Comparison of ENCODE assay signal across 21 mouse cellular contexts in the genomic region with DNA sequence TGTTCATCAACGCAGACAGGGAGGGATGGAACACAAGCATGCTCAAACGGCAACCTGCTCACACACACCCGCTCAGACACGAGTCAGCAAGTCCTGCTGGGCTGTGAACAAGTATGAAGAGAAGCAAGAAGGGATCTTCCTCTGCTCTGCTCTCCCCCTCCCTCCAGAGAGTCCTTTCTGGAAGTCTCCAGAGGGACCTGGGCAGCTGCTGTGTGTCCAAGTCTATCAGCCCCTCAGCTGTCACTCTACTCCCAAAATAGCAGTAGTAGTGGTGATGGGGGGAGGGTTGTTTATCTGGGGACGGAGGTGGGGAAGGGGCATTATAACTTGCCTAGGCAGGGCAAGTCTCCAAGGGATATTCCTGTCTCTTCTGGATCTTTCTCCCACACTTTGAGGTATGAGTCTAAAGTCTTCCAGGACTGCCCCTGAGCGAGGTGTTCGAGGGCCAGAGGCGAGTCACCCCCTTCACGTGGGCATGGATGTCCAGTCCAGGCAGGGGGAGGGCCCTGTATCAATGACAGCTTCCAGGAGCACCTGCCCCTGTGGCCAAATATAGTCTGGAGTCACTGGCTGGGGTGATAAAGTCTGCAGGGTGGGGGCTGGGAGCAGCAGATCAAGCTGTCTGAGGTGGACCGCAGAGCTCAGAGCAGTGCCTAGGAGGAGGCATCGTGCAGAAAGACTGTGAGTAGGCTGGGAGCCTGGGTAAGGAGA. TPM values are rescaled to one million over a fixed set of nuclear protein-coding genes. Genes with fewer than 3 reads are reported as not detected.
DNase-seq lines count a peak whose midpoint lies in the region; ATAC-seq and TF ChIP-seq lines count a peak whose summit lies in the region.
"Had no signal": no experiment of that assay in that cellular context is flagged by ENCODE, and none has a peak within 500 bp of the region (broad histone marks: within the 10 kb centered on the region; RNA-seq: fewer than 3 reads in every experiment).

No protein-coding gene starts in this region.

- no peak for ATAC-seq in liver, postnatal 0 days
- ATAC-seq: CD4-positive, CD25-positive, alpha-beta regulatory T cell, adult 4 months; forebrain, postnatal 0 days had no signal

- peaks cover 31% of the 10 kb centered on the region for H3K36me3 ChIP-seq in heart, embryonic 10.5 days
- no peaks in the 10 kb centered on the region for H3K36me3 ChIP-seq in liver, postnatal 0 days (replicated peaks; ENCODE audit: insufficient read depth, low read length)

- peak overlapping the region; percentile 94 for H3K27ac ChIP-seq in heart, embryonic 10.5 days
- H3K27ac ChIP-seq in liver, postnatal 0 days (ENCODE audit: low read depth) = no peak overlapping the region
- H3K27ac ChIP-seq: limb, embryonic 12.5 days; neural tube, embryonic 15.5 days; stomach, embryonic 15.5 days had no signal

- no peak overlapping the region for H3K9ac ChIP-seq in liver, postnatal 0 days (replicated peaks)
- H3K9ac ChIP-seq: forebrain, postnatal 0 days; limb, embryonic 12.5 days; lung, embryonic 14.5 days; neural tube, embryonic 15.5 days; stomach, embryonic 15.5 days had no signal

- WGBS in heart, embryonic 10.5 days = 22% methylated on average over 11 of the region's 11 CpGs
- 68% methylated on average over 11 of the region's 11 CpGs for WGBS in liver, postnatal 0 days (ENCODE audit: insufficient replicate concordance)

- peak; percentile 90 for DNase-seq in gastrocnemius, adult 18-20 months (ENCODE audit: low spot score)
- DNase-seq in gastrocnemius, postnatal 10 days = peak; percentile 53
- DNase-seq in heart, embryonic 10.5 days (ENCODE audit: low spot score) = peak; percentile 94
- DNase-seq in heart, postnatal 14 days = peak; percentile 65 to 70
- no peak for DNase-seq in thymus, postnatal 10 days (ENCODE audit: low spot score in 2 of 2)
- DNase-seq in cerebellum, adult 11-12 months = no peak
- no peak for DNase-seq in liver, postnatal 0 days
- DNase-seq: adrenal gland, adult 8-10 months; cerebellum, adult 9-11 months; forebrain, postnatal 0 days; kidney, adult 8-10 months; lung, embryonic 14.5 days; retina, postnatal 1 day had no signal

- no peak for TF ChIP-seq EP300 in liver, postnatal 0 days (IDR thresholded peaks at IDR 0.05; ENCODE audit: low read depth)

- H3K4me3 ChIP-seq in heart, embryonic 10.5 days = peak overlapping the region; percentile 64
- H3K4me3 ChIP-seq in liver, postnatal 0 days (ENCODE audit: low read depth, low read length) = no peak overlapping the region
- H3K4me3 ChIP-seq: limb, embryonic 12.5 days; neural tube, embryonic 15.5 days; stomach, embryonic 15.5 days had no signal

- H3K4me1 ChIP-seq in heart, embryonic 10.5 days = peaks cover 64% of the 10 kb centered on the region
- peaks cover 8% of the 10 kb centered on the region for H3K4me1 ChIP-seq in liver, postnatal 0 days (ENCODE audit: insufficient read depth)

- intact Hi-C loops in heart, postnatal 14 days (cut with DNase I) = no loop called here

- TF ChIP-seq CTCF in liver, postnatal 0 days (IDR thresholded peaks at IDR 0.05; ENCODE audit: low read depth) = no peak

- no peak overlapping the region for H3K4me2 ChIP-seq in liver, postnatal 0 days (ENCODE audit: low read depth, low read length)
- H3K4me2 ChIP-seq: limb, embryonic 12.5 days; lung, embryonic 14.5 days; neural tube, embryonic 15.5 days; stomach, embryonic 15.5 days had no signal

- no peaks in the 10 kb centered on the region for H3K9me3 ChIP-seq in heart, embryonic 10.5 days
- no peaks in the 10 kb centered on the region for H3K9me3 ChIP-seq in liver, postnatal 0 days (ENCODE audit: low read length)
- H3K9me3 ChIP-seq: limb, embryonic 12.5 days; neural tube, embryonic 15.5 days; stomach, embryonic 15.5 days had no signal

- H3K27me3 ChIP-seq in heart, embryonic 10.5 days (ENCODE audit: insufficient read depth, poor library complexity, severe bottlenecking) = no peaks in the 10 kb centered on the region
- 0 out of 2 replicates have a peak, but pooled peaks cover 3% of the 10 kb centered on the region for H3K27me3 ChIP-seq in liver, postnatal 0 days (ENCODE audit: insufficient read depth, low read length)
- H3K27me3 ChIP-seq: stomach, embryonic 15.5 days had no signal

RNA-seq across cellular contexts. Expression of gene Unc45b, which starts 0.5 kb away (rescaled TPM):
- total RNA-seq in gastrocnemius, adult 18-20 months (2021) = 100 to 1,000 TPM; 186 to 189 TPM
- total RNA-seq in gastrocnemius, postnatal 10 days (2021) = 100 to 1,000 TPM; 101 to 115 TPM
- 185 and 294 TPM in 2 replicates for polyA plus RNA-seq in heart, embryonic 10.5 days (2016; fragmentation: Nextera tagmentation; extraction: Ambion mirVana)
- 100 to 1,000 TPM; 162 to 164 TPM for total RNA-seq in heart, postnatal 14 days (2021)
- 1.6 TPM in 2 replicates for polyA plus RNA-seq in liver, postnatal 0 days (2015; fragmentation: Nextera tagmentation; extraction: Ambion mirVana)
- total RNA-seq: granulocyte monocyte progenitor cell, adult 5-6 weeks; monocyte, adult 5-6 weeks had no signal

RNA-seq across cellular contexts. Expression of gene Nle1, which starts 2.6 kb away (rescaled TPM):
- total RNA-seq in gastrocnemius, adult 18-20 months (2021) = 10 to 100 TPM; 10.4 to 13.9 TPM
- 10 to 100 TPM; 11.1 to 18.7 TPM for total RNA-seq in gastrocnemius, postnatal 10 days (2021)
- 29.1 and 37.7 TPM in 2 replicates for polyA plus RNA-seq in heart, embryonic 10.5 days (2016; fragmentation: Nextera tagmentation; extraction: Ambion mirVana)
- total RNA-seq in heart, postnatal 14 days (2021) = 10 to 100 TPM; 12.6 to 12.7 TPM
- 9.1 and 9.2 TPM in 2 replicates for polyA plus RNA-seq in liver, postnatal 0 days (2015; fragmentation: Nextera tagmentation; extraction: Ambion mirVana)

RNA-seq across cellular contexts. Expression of gene Fndc8, which starts 18.9 kb away (rescaled TPM):
- total RNA-seq in gastrocnemius, adult 18-20 months (2021) = not detected
- total RNA-seq in gastrocnemius, postnatal 10 days (2021) = not detected
- polyA plus RNA-seq in heart, embryonic 10.5 days (2016; fragmentation: Nextera tagmentation; extraction: Ambion mirVana) = 0.06 and 0.11 TPM in 2 replicates
- not detected for total RNA-seq in heart, postnatal 14 days (2021)
- polyA plus RNA-seq in liver, postnatal 0 days (2015; fragmentation: Nextera tagmentation; extraction: Ambion mirVana) = 0.28 and 0.30 TPM in 2 replicates
- total RNA-seq: forebrain, postnatal 0 days; granulocyte monocyte progenitor cell, adult 5-6 weeks; layer of hippocampus, adult 18-20 months; left cerebral cortex, adult 18-20 months; monocyte, adult 5-6 weeks had no signal
- polyA plus RNA-seq: lung, embryonic 14.5 days had no signal

RNA-seq across cellular contexts. Expression of gene Rad51d, which starts 20.4 kb away (rescaled TPM):
- total RNA-seq in gastrocnemius, adult 18-20 months (2021) = 1 to 10 TPM; 2.9 to 4.7 TPM
- total RNA-seq in gastrocnemius, postnatal 10 days (2021) = 1 to 10 TPM; 5.4 to 8.0 TPM
- 14.2 and 16.6 TPM in 2 replicates for polyA plus RNA-seq in heart, embryonic 10.5 days (2016; fragmentation: Nextera tagmentation; extraction: Ambion mirVana)
- 1 to 10 TPM; 8.0 to 8.3 TPM for total RNA-seq in heart, postnatal 14 days (2021)
- 3.4 and 4.4 TPM in 2 replicates for polyA plus RNA-seq in liver, postnatal 0 days (2015; fragmentation: Nextera tagmentation; extraction: Ambion mirVana)

RNA-seq across cellular contexts. Expression of gene Rffl, which starts 39.8 kb away (rescaled TPM):
- 1 to 10 TPM; 6.3 to 7.4 TPM for total RNA-seq in gastrocnemius, adult 18-20 months (2021)
- 1 to 10 TPM; 5.5 to 7.6 TPM for total RNA-seq in gastrocnemius, postnatal 10 days (2021)
- 7.5 and 7.9 TPM in 2 replicates for polyA plus RNA-seq in heart, embryonic 10.5 days (2016; fragmentation: Nextera tagmentation; extraction: Ambion mirVana)
- total RNA-seq in heart, postnatal 14 days (2021) = 1 to 10 TPM; 5.0 to 6.5 TPM
- polyA plus RNA-seq in liver, postnatal 0 days (2015; fragmentation: Nextera tagmentation; extraction: Ambion mirVana) = 10.1 and 11.3 TPM in 2 replicates

Comparison
In these comparisons a context has a peak if more than half of its experiments do, and no peak if none do; other contexts are left out.
1. DNase-seq: peak in gastrocnemius, adult 18-20 months (single experiment), gastrocnemius, postnatal 10 days (single experiment), heart, embryonic 10.5 days (single experiment) and heart, postnatal 14 days (2 of 2); none in thymus, postnatal 10 days (0 of 2), cerebellum, adult 11-12 months (single experiment) and liver, postnatal 0 days (single experiment).